Mouse (Mus musculus) olfactory bulb, adult 2 months (tissue): ENCODE results near the gene Dhx9.

Experiments used
- CTCF ChIP-seq: fragments of 200-500 bp; IDR thresholded peaks from 2 replicates; pipeline ENCODE4 v1.5.1; 2012; ENCODE audit warnings: low read depth, mild to moderate bottlenecking, low read length, moderate library complexity; ENCODE audit not compliant: insufficient read depth
- POLR2A ChIP-seq: fragments of 200-500 bp; IDR thresholded peaks from 2 replicates; pipeline ENCODE4 v1.6.1; 2012; ENCODE audit warnings: mild to moderate bottlenecking, low read depth, low read length, moderate library complexity; ENCODE audit not compliant: insufficient read depth

DNA sequence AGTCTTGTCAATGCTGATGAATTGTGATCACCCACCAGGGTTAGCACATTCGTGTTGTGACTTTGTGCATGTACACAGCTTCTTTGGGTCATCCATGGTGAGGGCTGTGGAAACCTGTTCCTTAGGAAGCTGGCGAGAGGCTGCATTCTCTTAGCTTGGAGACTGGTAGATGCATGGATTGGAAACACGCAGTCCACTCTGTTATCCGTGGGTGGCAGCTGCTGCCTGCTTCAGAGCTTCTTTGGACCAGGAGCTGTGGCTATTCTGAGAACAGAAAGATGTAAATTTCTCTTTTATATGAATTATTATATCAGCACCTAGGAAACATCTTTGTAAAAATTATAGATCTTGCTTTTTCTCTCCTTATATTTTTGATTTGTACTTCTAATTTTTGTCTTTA, 46.7 kb downstream of the Dhx9 start:
- no peak for TF ChIP-seq POLR2A
- no peak for TF ChIP-seq CTCF
